Mouse (Mus musculus) cerebellum, postnatal 4 days (tissue): ENCODE results near the gene Srr.

Experiments used
- DNase-seq, 2 experiments: peaks; one replicate each; pipeline ENCODE4 v3.0.0; 2022; ENCODE audit warnings: low spot score in 2 of 2, mixed read lengths in 1 of 2

Gene Srr

GRCm38 (mm10) chr11:74863471-74863870 is 62.3 kb downstream of the Srr start:
- no peak for DNase-seq

- no peak for DNase-seq
Measured at GRCm38 (mm10) chr11:74862129-74862528, 63.6 kb downstream of the Srr start.

- no peak for DNase-seq
Measured at GRCm38 (mm10) chr11:74857756-74858155, 68.0 kb downstream of the Srr start.
